Mouse (Mus musculus) liver, embryonic 16.5 days (tissue): ENCODE data around the gene Olfr701. TPM values are rescaled to one million over a fixed set of nuclear protein-coding genes. Genes with fewer than 3 reads are reported as not detected.

ENCODE experiments used
- polyA plus RNA-seq: library from polyadenylated mRNA; unstranded; fragments of >200 nt; fragmentation: Nextera tagmentation; extraction: Ambion mirVana; gene quantifications from 2 replicates; pipeline ENCODE4 v1.2.1, GENCODE M21; 2015

The Olfr701 gene
- polyA plus RNA-seq, 1 experiment from 2014 or later: not detected

Other genes with a start within 250 kb of the Olfr701 start
- gene Olfr693, start 133.5 kb upstream of the Olfr701 start, polyA plus RNA-seq: not detected in 2 replicates
- not detected in 2 replicates for gene Olfr694, start 122.3 kb upstream of the Olfr701 start, polyA plus RNA-seq
- not detected in 2 replicates for gene Olfr695, start 97.7 kb upstream of the Olfr701 start, polyA plus RNA-seq
- gene Olfr697, start 71.7 kb upstream of the Olfr701 start, polyA plus RNA-seq: not detected in 2 replicates
- gene Olfr698, start 58.7 kb upstream of the Olfr701 start, polyA plus RNA-seq: not detected in 2 replicates
- gene Olfr699, start 20.9 kb upstream of the Olfr701 start, polyA plus RNA-seq: not detected in 2 replicates
- gene Olfr700, start 5.3 kb upstream of the Olfr701 start, polyA plus RNA-seq: not detected in 2 replicates
- gene Olfr702, start 19.8 kb downstream of the Olfr701 start, polyA plus RNA-seq: not detected in 2 replicates
- gene Olfr703, start 29.2 kb downstream of the Olfr701 start, polyA plus RNA-seq: not detected in 2 replicates
- gene Olfr704, start 49.1 kb downstream of the Olfr701 start, polyA plus RNA-seq: not detected in 2 replicates
- gene Olfr705, start 62.8 kb downstream of the Olfr701 start, polyA plus RNA-seq: not detected in 2 replicates
- not detected in 2 replicates for gene Olfr706, start 74.0 kb downstream of the Olfr701 start, polyA plus RNA-seq
- gene Olfr707, start 87.1 kb downstream of the Olfr701 start, polyA plus RNA-seq: not detected in 2 replicates
- not detected in 2 replicates for gene Olfr1532-ps1, start 93.9 kb downstream of the Olfr701 start, polyA plus RNA-seq
- gene Olfr709-ps1, start 118.1 kb downstream of the Olfr701 start, polyA plus RNA-seq: not detected in 2 replicates
- gene Olfr710, start 134.2 kb downstream of the Olfr701 start, polyA plus RNA-seq: not detected in 2 replicates
- gene Olfr6, start 149.8 kb downstream of the Olfr701 start, polyA plus RNA-seq: not detected in 2 replicates
- not detected in 2 replicates for gene Olfr711, start 161.3 kb downstream of the Olfr701 start, polyA plus RNA-seq
- not detected in 2 replicates for gene Olfr2, start 191.9 kb downstream of the Olfr701 start, polyA plus RNA-seq
- not detected in 2 replicates for gene Olfr713, start 217.0 kb downstream of the Olfr701 start, polyA plus RNA-seq